Mouse (Mus musculus) stomach, postnatal 0 days (tissue): ENCODE results near the gene Ttll2. TPM values are rescaled to one million over a fixed set of nuclear protein-coding genes. Genes with fewer than 3 reads are reported as not detected.
"Not testable (repeated sequence)": the region's sequence is repeated elsewhere in the genome, so short reads cannot be mapped to it uniquely, and the experiment has no call there.

Source experiments
- ATAC-seq: fragments of 200-750 bp; cut with Nextera tagmentation; 2 replicates; pipeline ENCODE4 v1.8.0; 2017; ENCODE audit not compliant: low FRiP score, low TSS enrichment
- DNase-seq: peaks from one replicate; pipeline ENCODE4 v3.0.0-alpha.2; 2016; ENCODE audit warnings: low spot score
- H3K27ac ChIP-seq: fragments of 300-500 bp; sonication (generic); replicated peaks from 2 replicates; pipeline ENCODE4 v1.5.1; 2014; ENCODE audit warnings: mild to moderate bottlenecking, control low read depth
- H3K27me3 ChIP-seq: fragments of 300-500 bp; sonication (generic); 2 replicates; pipeline ENCODE4 v1.6.1; 2014; ENCODE audit warnings: low read length; ENCODE audit not compliant: control insufficient read depth, insufficient read depth
- H3K36me3 ChIP-seq: fragments of 300-500 bp; sonication (generic); 2 replicates; pipeline ENCODE4 v1.6.1; 2014; ENCODE audit warnings: low read length, mixed read lengths; ENCODE audit not compliant: control insufficient read depth, insufficient read depth
- H3K4me1 ChIP-seq: fragments of 300-500 bp; sonication (generic); replicated peaks from 2 replicates; pipeline ENCODE4 v1.6.1; 2014; ENCODE audit warnings: antibody characterized with exemption; ENCODE audit not compliant: control insufficient read depth, insufficient read depth
- H3K4me2 ChIP-seq: fragments of 300-500 bp; sonication (generic); replicated peaks from 2 replicates; pipeline ENCODE4 v1.6.1; 2014; ENCODE audit warnings: low read depth, mild to moderate bottlenecking, control low read depth, moderate library complexity
- H3K4me3 ChIP-seq: fragments of 300-500 bp; sonication (generic); 2 replicates; pipeline ENCODE4 v1.5.1; 2014; ENCODE audit warnings: low read depth, low read length, control low read depth
- H3K9ac ChIP-seq: fragments of 300-500 bp; sonication (generic); 2 replicates; pipeline ENCODE4 v1.6.1; 2014; ENCODE audit warnings: mild to moderate bottlenecking, low read length, control low read depth, mixed read lengths
- H3K9me3 ChIP-seq: fragments of 300-500 bp; sonication (generic); 2 replicates; pipeline ENCODE4 v1.6.1; 2016; ENCODE audit warnings: low read length; ENCODE audit not compliant: control insufficient read depth
- WGBS: fragments of 180-500 bp; shearing (Covaris S2); extraction: QIAGEN DNeasy Blood & Tissue Kit; methylation state at CpG from one replicate; pipeline ENCODE4 v1.1.7; 2014; 5-methylcytosine and 5-hydroxymethylcytosine counted together
- polyA plus RNA-seq: library from polyadenylated mRNA; unstranded; fragments of >200 nt; fragmentation: Nextera tagmentation; extraction: Ambion mirVana; gene quantifications from 2 replicates; pipeline ENCODE4 v1.2.1, GENCODE M21; 2015

The Ttll2 gene
- polyA plus RNA-seq: 0.27 and 0.46 TPM in 2 replicates

DNA sequence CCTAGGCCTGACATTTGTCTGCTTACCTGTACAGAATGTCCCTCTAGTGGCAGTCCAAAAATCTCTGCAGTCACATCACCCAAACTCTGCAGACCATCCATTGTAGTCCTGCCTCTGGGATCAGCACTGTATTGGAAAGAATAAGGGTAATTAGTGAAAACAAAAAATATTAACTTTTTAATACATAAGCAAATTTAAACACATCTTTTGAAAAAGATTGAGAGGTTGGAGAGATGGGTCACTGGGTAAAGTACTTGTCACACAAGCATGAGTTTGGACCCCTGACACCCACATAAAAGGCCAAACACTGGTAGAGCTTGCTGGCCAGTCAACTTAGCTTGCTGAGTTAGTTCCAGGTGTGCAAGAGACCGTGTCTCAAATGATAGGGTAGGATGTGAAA, at the start of gene Ttll2:
TSS of gene Ttll2 (minus strand) at position 101 of the 400 bp plus-strand sequence.
- not testable (repeated sequence) for H3K4me1 ChIP-seq, H3K4me3 ChIP-seq, ATAC-seq, H3K9me3 ChIP-seq, H3K27ac ChIP-seq, H3K27me3 ChIP-seq, H3K36me3 ChIP-seq, H3K4me2 ChIP-seq, DNase-seq, H3K9ac ChIP-seq
- WGBS: 83% methylated on average over 1 of the region's 1 CpGs

GRCm38 (mm10) chr17:7399770-7400169, 47.3 kb upstream of the Ttll2 start:
- H3K36me3 ChIP-seq, H3K4me1 ChIP-seq, H3K4me3 ChIP-seq, DNase-seq, H3K27me3 ChIP-seq, H3K9me3 ChIP-seq, H3K9ac ChIP-seq, H3K4me2 ChIP-seq, H3K27ac ChIP-seq, ATAC-seq: not testable (repeated sequence)
- WGBS: 68% methylated on average over 6 of the region's 6 CpGs

DNA sequence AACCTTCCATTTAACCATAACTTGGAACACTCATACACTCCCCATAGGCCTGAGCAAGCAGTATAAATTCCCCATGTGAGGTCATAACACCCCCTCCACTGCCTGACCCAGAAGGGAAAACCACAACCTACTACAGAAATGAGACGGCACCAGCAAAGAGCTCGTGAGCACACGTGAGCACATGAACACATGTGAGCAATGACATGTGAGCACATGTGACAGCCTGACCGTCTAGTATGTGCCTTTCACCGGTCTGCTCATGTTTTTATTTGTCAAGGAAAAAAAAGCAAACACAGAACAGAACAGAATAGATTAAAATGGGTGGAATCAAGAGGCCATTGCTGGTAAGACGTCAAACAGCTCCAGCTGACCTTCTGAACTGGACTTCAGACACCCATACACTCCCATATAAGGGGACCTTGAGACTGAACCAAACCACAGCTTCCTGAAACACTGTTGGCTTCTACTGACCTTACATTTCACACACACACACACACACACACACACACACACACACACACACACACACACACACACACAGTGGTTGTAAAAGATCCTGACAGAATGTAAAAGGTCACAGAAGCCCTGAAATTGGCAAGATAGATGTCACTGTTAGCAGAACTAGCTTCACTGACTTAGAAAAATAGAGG, 45.8 kb upstream of the Ttll2 start:
- H3K4me3 ChIP-seq, H3K36me3 ChIP-seq, H3K9me3 ChIP-seq, H3K4me1 ChIP-seq, H3K27me3 ChIP-seq, H3K4me2 ChIP-seq, H3K27ac ChIP-seq, H3K9ac ChIP-seq, DNase-seq: not testable (repeated sequence)
- ATAC-seq: peak; percentile 92
- WGBS: 57% methylated on average over 6 of the region's 6 CpGs

DNA sequence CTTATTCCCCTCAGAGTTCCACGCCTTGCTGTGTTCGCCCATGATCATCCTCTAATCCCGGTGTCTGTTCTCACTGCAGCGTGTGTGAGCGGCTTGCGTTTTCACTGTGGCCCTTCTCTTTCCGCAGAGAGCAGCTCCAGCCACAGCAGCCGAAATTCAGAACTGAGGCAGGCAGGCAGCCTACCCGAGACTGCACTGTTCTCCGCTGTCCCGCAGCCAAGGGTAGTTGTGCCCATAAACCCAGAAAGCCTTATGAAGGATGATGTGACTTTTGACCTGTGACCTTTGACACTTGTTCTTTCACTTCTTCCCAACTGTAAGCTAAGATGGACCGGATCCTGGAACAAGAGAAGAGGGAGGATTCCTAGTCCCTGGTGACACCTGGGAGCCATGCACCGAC, 44.6 kb upstream of the Ttll2 start:
- ATAC-seq, H3K27me3 ChIP-seq, H3K4me1 ChIP-seq, H3K27ac ChIP-seq, H3K9ac ChIP-seq, H3K36me3 ChIP-seq, H3K4me3 ChIP-seq, DNase-seq, H3K9me3 ChIP-seq, H3K4me2 ChIP-seq: not testable (repeated sequence)
- WGBS: 73% methylated on average over 13 of the region's 13 CpGs

DNA sequence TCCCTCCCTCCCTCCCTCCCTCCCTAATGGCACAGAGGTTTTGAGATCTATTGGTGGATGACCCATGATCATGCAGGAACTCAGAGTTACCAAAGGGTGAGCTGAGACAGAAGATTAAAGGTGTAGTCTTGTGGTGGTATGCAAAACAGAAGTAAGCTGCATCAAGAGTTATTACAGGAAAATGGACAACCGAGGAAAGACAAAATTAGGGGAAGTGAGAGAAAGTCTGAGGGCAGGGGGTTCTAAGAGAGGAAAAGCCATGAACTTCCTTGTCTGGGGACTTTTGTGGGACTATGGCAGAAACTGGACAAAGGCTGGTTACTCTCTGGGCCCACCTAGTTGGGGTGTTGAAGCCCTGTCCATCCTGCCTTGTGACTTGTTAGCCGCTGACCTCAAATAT, 43.8 kb upstream of the Ttll2 start:
- not testable (repeated sequence) for ATAC-seq, H3K27me3 ChIP-seq, H3K36me3 ChIP-seq, H3K27ac ChIP-seq, H3K4me2 ChIP-seq, H3K4me1 ChIP-seq, DNase-seq, H3K9me3 ChIP-seq, H3K9ac ChIP-seq, H3K4me3 ChIP-seq
- WGBS: no CpG with 5 or more reads among the region's 2 CpGs

DNA sequence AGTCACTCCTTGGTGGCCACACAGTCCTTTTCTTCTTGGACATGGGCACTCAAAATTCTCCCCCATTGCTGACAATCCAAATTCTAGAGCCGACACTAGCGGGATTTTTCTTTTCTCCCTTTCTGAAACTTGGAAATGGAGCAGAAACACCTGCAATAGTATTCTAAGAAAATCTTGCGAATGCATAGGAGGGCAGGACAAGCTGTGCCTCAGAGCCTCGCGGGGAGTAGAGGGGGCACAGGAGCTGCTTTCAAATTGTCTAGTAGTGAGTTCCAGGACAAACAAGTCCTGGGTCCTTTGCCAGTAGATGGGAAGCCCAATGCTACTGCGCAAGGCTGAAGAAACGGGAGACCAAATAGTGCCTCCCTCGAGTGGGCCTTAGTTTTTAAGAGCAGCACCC, 43.2 kb upstream of the Ttll2 start:
- H3K27ac ChIP-seq, H3K36me3 ChIP-seq, H3K9me3 ChIP-seq, ATAC-seq, H3K9ac ChIP-seq, H3K27me3 ChIP-seq, H3K4me2 ChIP-seq, DNase-seq, H3K4me3 ChIP-seq, H3K4me1 ChIP-seq: not testable (repeated sequence)
- WGBS: 90% methylated on average over 6 of the region's 8 CpGs

- H3K9me3 ChIP-seq, H3K36me3 ChIP-seq, H3K4me3 ChIP-seq, H3K27me3 ChIP-seq, DNase-seq, H3K9ac ChIP-seq, H3K4me2 ChIP-seq, H3K4me1 ChIP-seq, H3K27ac ChIP-seq, ATAC-seq: not testable (repeated sequence)
- WGBS: 77% methylated on average over 7 of the region's 7 CpGs
These were observed 42.6 kb upstream of the Ttll2 start for GRCm38 (mm10) chr17:7395116-7395515.

GRCm38 (mm10) chr17:7389898-7390297, 37.4 kb upstream of the Ttll2 start:
- DNase-seq, ATAC-seq, H3K4me3 ChIP-seq, H3K27ac ChIP-seq, H3K27me3 ChIP-seq, H3K9ac ChIP-seq, H3K9me3 ChIP-seq, H3K4me1 ChIP-seq, H3K36me3 ChIP-seq, H3K4me2 ChIP-seq: not testable (repeated sequence)
- 73% methylated on average over 7 of the region's 7 CpGs for WGBS

DNA sequence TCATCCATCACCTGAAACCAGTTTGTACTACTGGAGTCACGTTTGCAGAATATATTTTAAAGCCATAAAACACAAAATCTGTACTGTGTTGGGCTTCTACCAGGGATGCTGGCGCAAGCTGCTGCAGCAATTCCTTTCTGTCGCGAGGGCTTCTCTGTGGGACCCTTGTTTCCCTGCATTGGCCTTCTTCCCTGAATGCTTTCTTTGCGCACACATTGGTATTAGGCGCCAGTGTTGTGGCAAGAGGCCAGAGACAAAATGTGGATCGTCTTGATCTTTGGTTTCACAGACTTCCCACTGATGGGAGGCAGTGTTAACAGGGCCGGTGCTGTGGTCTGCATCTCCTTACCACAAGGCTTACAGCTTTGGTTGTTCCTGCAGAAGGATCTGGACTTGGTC, 36.5 kb upstream of the Ttll2 start:
- not testable (repeated sequence) for H3K4me1 ChIP-seq, H3K27ac ChIP-seq, H3K36me3 ChIP-seq, DNase-seq, H3K27me3 ChIP-seq, H3K9ac ChIP-seq, H3K4me2 ChIP-seq, H3K9me3 ChIP-seq, ATAC-seq, H3K4me3 ChIP-seq
- 63% methylated on average over 6 of the region's 8 CpGs for WGBS
